Mouse (Mus musculus) frontal cortex, postnatal 14 days (tissue): ENCODE results near the gene Aste1.

Experiments used
- DNase-seq, 2 experiments: peaks; one replicate each; pipeline ENCODE4 v3.0.0; 2022; ENCODE audit warnings: low spot score in 2 of 2

Gene Aste1

GRCm38 (mm10) chr9:105395218-105395627 is at the start of gene Aste1, which contains the start of gene Nek11:
Gene Aste1 (plus strand): TSS chr9:105395392.
Gene Nek11 (minus strand): TSS chr9:105395524.
- peak; percentile 78 to 85 for DNase-seq

GRCm38 (mm10) chr9:105348242-105349031 is 46.8 kb upstream of the Aste1 start:
- no peak for DNase-seq

GRCm38 (mm10) chr9:105349034-105349433 is 46.2 kb upstream of the Aste1 start:
- no peak for DNase-seq

GRCm38 (mm10) chr9:105362181-105362580 is 33.0 kb upstream of the Aste1 start:
- no peak for DNase-seq

- no peak for DNase-seq
Measured at GRCm38 (mm10) chr9:105363520-105364231, 31.5 kb upstream of the Aste1 start.

- DNase-seq = no peak
Measured at GRCm38 (mm10) chr9:105366199-105366598, 29.0 kb upstream of the Aste1 start.

- no peak for DNase-seq
Measured at GRCm38 (mm10) chr9:105368605-105369004, 26.6 kb upstream of the Aste1 start.

- DNase-seq = no peak
Measured at GRCm38 (mm10) chr9:105374361-105374760, 20.8 kb upstream of the Aste1 start.

GRCm38 (mm10) chr9:105376411-105376810 is 18.8 kb upstream of the Aste1 start:
- DNase-seq = no peak

GRCm38 (mm10) chr9:105376954-105377530 is 18.1 kb upstream of the Aste1 start:
- DNase-seq = no peak

GRCm38 (mm10) chr9:105377622-105378021 is 17.6 kb upstream of the Aste1 start:
- DNase-seq = no peak

- DNase-seq = no peak
Measured at GRCm38 (mm10) chr9:105379533-105380145, 15.6 kb upstream of the Aste1 start.

GRCm38 (mm10) chr9:105387403-105387802 is 7.8 kb upstream of the Aste1 start:
- no peak for DNase-seq

GRCm38 (mm10) chr9:105389289-105389688 is 5.9 kb upstream of the Aste1 start:
- peak; percentile 51 to 82 for DNase-seq

GRCm38 (mm10) chr9:105390616-105391015 is 4.6 kb upstream of the Aste1 start:
- no peak for DNase-seq

GRCm38 (mm10) chr9:105394720-105395119 is 472 bp upstream of the Aste1 start:
- no peak for DNase-seq

- no peak for DNase-seq
Measured at GRCm38 (mm10) chr9:105408549-105408948, 13.4 kb downstream of the Aste1 start.

- DNase-seq = no peak
Measured at GRCm38 (mm10) chr9:105459032-105459431, 63.8 kb downstream of the Aste1 start.

- DNase-seq = no peak
Measured at GRCm38 (mm10) chr9:105461496-105461895, 66.3 kb downstream of the Aste1 start.
